Mouse (Mus musculus): ENCODE results near the gene Sct.
"Not testable (repeated sequence)": the region's sequence is repeated elsewhere in the genome, so short reads cannot be mapped to it uniquely, and the experiment has no call there.

Gene Sct

DNA sequence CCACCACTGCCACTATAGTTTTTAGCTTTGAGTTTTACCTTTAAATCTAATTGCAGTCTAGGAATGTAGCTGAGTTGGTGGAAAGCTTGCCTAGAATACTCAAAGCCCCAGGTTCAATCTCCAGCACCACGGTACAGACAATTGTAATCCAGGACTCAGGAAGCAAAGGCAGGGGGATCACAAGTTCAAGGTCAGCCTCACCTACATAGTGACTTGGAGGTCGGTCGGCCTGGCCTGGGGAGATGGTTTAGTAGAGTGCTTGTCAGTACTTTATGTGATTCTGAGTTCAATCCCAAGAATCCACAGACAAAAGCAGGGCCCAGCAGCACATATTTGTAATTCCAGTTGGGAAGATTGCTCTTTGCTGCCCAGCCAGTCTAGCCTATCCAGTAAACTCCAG, 9.1 kb upstream of the Sct start:
- DNase-seq, result no peak

GRCm38 (mm10) chr7:141282756-141283155, 3.8 kb upstream of the Sct start:
- DNase-seq, result no peak

- no peak for DNase-seq
Observed at GRCm38 (mm10) chr7:141281442-141281841, 2.5 kb upstream of the Sct start.

DNA sequence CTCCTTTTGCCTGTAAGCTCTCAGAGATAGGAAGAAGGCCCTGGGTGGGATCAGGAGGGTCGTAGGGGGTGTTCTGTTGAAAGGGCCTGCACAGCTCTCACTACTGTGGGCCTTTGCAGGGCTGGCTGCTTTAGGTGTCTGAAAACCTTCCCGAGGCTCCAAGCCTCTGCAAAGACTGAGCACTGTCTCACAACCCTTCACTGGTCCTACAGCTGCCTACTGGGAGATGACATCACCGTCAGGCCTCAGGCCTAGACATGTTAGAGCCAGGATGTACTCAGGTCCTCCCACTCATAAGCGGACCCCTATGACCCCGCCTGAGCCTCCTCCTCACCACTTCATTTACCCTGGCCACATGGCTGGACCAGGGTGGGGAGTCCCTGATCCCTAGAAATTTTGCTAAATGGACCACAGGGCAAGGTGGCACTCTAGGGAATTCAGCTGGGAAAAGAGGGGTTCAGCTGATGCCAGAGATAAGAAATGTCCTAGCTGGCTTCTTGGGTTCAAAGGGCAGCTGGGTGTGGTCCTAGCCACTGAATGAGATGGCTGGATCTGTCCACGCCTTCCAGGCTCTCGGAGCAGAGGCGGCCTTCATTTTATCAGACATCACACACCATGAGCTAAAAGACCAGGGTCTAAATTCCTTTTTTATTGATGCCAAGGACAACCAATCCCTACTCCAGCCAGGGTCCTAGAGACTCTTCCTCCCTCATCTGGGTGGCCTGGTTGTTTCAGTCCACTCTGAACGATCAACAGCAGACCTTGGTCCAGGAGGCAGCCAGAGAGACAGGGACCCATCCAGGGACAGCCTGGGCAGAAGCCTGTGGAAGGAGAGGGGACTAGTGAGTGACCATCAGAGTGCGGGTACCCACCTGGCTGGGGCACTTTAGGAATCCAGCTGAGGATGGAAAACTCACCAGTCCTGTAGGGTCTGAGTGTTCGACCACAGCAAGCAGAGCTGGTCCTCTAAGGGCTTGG, 943 bp downstream of the Sct start:
- no peak for DNase-seq

DNA sequence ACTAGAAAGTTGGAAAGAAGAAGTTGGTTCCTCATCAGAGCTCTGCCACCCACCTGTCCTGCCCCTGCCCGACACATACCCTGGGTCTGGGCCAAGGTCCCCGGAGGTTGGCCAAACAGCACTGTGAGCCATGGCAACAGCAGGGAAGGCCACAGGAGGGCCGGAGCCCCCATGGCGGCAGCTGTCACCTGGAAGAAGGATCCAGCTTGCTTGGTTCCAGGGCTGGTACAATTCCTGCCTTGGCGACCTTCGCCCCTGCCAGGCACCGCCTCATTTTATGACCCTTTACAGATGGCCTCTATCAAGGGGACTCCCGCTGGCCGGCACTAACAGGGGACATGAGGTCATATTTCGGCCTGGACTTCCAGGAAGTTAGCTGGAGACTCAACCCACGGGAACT, 2.4 kb downstream of the Sct start, which contains the start of gene Cdhr5:
Cdhr5 (minus strand) TSS at position 241 of the 400 bp plus-strand sequence.
- DNase-seq, result no peak

DNA sequence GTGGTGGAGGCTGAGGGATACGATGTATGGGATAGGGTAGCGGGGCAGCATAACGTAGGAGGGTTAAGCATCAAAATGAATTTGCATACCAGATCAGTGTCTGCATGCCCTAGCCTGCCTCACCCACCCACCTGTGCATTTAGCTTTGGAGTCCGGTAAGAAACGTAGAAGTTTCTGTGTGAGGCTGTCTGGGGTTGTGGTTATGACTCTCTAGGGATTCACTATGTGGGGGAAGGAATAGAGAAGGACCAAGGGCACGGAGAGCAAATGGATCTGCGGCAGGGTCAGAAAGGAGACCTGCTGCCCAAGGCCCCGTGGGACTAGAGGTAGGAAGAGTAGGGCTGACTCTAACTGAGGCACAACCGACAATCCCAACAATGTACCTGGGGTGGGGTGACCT, 3.6 kb downstream of the Sct start:
- no peak for DNase-seq

- no peak for DNase-seq
Observed at GRCm38 (mm10) chr7:141270631-141271030, 8.3 kb downstream of the Sct start.

DNA sequence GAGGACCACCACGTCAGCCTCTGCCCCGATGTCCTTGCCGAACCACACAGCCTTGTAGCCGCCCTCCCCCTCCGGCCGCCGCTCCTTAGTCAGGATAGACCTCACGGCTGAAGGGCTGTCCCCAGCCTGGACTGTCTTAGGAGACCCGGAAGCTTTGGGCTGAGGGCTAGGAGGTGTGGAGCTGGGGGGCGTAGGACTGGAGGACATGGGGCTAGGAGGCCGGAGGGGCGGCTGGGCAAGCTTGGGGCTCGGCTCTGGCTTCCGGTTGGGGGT, 9.7 kb downstream of the Sct start:
- no peak for DNase-seq

GRCm38 (mm10) chr7:141268466-141269272, 10.3 kb downstream of the Sct start:
- DNase-seq, result no peak

GRCm38 (mm10) chr7:141265739-141266561, 13.0 kb downstream of the Sct start, which contains the start of gene Irf7:
Irf7 (minus strand) TSS chr7:141266481.
- DNase-seq, result peak; percentile 42

GRCm38 (mm10) chr7:141265411-141265738, 13.6 kb downstream of the Sct start:
- no peak for DNase-seq

GRCm38 (mm10) chr7:141264761-141265410, 14.0 kb downstream of the Sct start:
- no peak for DNase-seq

- no peak for DNase-seq
Observed at GRCm38 (mm10) chr7:141264041-141264700, 14.8 kb downstream of the Sct start.

DNA sequence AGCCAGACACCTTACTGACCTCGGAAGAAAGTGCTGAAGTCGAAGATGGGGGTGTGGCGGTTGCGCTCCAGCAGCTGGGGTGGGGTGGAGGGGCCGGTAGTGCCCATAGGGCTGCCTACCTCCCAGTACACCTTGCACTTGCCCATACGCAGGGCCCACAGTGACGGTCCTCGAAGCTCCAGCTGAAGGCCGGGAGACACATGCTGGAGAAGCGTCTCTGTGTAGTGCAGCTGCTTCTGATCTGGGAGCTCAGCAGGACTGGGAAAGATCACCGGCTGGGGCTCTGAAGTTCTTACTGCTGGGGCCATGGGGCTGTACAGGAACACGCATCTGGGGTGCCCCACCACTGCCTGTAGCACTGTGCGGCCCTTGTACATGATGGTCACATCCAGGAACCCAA, 15.3 kb downstream of the Sct start:
- DNase-seq, result no peak

GRCm38 (mm10) chr7:141261480-141261879, 17.5 kb downstream of the Sct start:
- DNase-seq, result peak; percentile 41

DNA sequence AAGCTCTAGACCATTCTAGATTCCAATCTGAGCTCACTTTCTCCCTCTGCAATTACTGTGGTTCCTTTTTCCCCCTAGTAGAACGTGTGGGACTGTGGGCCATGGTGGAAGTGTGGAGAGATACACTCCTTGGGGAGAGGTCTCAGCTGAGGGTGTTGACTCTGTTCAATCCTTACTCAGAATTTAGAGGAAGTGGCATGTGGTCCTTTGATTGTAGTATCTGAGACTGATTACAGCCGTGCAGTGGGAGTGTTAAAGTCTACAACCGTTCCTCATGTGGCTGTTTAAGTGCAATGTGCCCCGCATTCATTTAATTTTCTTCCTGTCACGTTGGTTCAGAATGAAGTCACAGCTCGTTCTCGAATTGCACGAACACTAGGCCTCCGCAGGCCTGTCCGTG, 22.8 kb downstream of the Sct start:
- DNase-seq, result no peak

DNA sequence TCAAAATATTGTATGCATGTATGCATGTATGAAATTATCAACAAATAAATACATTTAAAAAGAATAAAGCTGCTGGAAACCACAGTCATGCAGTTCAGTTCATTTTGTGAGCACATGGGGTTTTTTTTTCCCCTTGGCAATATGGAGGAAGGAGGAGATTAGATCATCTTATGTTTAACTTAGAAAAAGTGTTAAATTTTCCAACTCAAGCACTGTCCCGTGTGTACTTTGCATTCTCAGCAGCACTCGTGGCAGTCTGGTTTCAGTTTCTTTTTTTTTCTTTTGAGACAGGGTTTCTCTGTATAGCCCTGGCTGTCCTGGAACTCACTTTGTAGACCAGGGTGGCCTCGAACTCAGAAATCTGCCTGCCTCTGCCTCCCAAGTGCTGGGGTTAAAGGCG, 28.4 kb downstream of the Sct start:
- not testable (repeated sequence) for DNase-seq

- no peak for DNase-seq
Observed at GRCm38 (mm10) chr7:141231551-141231950, 47.4 kb downstream of the Sct start.

- DNase-seq, result peak; percentile 52
Observed at GRCm38 (mm10) chr7:141231111-141231510, 47.8 kb downstream of the Sct start.

GRCm38 (mm10) chr7:141230570-141230969, 48.4 kb downstream of the Sct start:
- no peak for DNase-seq

DNA sequence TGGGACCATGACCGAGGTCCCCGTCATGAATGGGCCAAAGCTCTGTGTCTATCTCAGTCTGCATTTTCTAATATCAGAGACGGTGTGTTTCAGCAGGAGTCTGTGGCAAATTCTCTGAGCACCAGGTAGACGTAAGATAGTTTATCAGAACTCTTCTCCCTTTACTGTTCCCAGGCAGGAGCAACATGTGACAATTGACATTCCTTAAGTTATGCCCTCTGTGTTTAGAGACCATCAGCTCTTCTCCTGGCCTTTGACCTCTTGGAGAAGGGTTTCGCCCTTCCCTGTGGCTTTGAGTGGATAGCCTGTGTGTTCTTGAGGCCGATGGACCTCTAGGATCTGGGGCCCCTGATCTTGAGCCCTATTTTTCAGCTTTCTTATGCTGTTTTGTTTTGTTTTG, 49.2 kb downstream of the Sct start:
- no peak for DNase-seq
